Mouse (Mus musculus): ENCODE results near the gene 1700025C18Rik. TPM values are rescaled to one million over a fixed set of nuclear protein-coding genes. Genes with fewer than 3 reads are reported as not detected.
A peak's percentile ranks its signal among the peaks of the same experiment; 100 is the strongest.

Gene 1700025C18Rik
- polyA plus RNA-seq, 1 experiment: not detected

DNA sequence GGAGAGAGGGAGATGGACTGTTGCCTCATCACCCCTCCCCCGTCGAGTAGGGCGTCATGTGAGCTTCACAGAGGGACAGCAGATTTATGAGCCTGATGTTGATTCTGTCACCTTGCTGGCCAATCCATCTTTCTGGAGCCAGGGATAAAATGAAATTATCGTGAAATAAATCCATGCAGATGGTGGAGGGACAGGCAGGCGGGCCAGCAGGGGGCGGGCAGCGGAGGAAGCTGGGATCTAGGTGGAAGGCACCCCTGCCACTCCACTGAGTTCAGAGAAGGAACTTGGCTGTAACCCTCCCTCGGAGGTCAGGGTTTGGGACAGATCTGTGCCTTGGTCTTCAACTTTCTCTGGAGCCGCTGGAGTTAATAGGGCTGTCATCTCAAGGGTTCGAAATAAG lies 11.9 kb downstream of the 1700025C18Rik start:
- peak in 1 of 2 experiments; percentile 15 for DNase-seq (ENCODE audit: extremely low spot score in 1 of 2, low spot score in 1 of 2)

GRCm38 (mm10) chr2:165078045-165078444 lies 12.5 kb downstream of the 1700025C18Rik start:
- DNase-seq (ENCODE audit: extremely low spot score in 1 of 2, low spot score in 1 of 2): peak in 1 of 2 experiments; percentile 26

GRCm38 (mm10) chr2:165077055-165077454 lies 13.5 kb downstream of the 1700025C18Rik start:
- DNase-seq (ENCODE audit: extremely low spot score in 1 of 2, low spot score in 1 of 2): peak in 1 of 2 experiments; percentile 33

GRCm38 (mm10) chr2:165074937-165075336 lies 15.6 kb downstream of the 1700025C18Rik start:
- DNase-seq (ENCODE audit: extremely low spot score in 1 of 2, low spot score in 1 of 2): peak; percentile 73 to 96

DNA sequence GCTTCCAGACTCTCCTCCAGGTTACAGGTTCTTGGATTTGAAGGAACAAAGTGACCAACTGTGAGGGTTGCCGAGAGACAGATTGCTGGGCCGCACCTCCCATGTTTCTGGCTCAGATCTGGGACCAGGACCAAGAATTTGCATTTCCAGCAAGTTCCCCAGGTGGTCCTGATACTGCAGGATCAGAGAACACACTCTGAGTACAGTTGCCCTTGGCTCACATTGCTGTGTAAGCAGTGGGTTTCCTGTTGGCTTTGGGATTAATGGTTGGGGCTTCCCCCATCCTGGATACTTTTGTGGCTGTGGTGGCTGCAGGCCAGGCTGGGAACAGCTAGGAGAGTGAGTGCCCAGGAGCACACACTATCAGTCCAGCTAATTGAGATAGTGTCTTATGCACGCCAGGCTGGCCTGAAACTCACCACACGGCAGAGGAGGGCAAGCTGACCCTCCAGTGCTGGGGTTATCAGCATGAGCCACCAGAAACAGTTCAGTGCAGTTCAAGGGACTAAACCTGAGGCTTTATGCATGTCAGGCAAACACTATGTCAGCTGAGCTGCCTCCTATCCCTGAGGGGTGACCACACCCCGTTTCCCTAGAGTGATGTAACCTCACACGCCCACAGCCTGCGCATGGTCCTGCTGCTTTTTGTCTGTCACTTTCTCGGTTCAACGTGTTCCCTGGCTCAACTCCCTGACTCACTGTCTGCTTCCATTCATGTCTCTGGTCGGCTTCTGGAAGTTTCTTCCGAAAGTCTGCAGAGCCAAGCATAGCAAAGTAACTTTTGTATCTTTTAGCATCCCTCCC lies 16.3 kb downstream of the 1700025C18Rik start:
- peak; percentile 63 to 78 for DNase-seq (ENCODE audit: extremely low spot score in 1 of 2, low spot score in 1 of 2)

DNA sequence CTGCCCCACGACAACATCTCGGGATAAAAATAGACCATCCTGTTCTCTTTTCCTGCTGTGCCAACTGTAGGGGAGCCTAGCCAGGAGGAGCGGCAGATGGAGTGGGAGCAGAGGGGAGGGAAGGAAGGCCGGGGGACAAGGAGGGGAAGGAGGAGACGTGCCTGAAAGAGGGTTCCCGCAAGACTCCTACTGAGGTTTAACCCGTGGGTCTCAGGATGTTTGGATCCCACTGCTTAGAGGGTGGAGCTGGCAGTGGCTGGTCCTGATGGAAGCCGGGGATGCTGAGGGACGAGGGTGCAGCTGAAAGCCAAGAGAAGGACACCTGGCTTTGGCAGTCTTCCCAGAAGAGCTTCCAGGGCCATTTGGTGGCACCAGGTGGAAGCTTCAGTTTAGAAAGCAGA lies 17.2 kb downstream of the 1700025C18Rik start:
- peak in 1 of 2 experiments; percentile 41 for DNase-seq (ENCODE audit: extremely low spot score in 1 of 2, low spot score in 1 of 2)

DNA sequence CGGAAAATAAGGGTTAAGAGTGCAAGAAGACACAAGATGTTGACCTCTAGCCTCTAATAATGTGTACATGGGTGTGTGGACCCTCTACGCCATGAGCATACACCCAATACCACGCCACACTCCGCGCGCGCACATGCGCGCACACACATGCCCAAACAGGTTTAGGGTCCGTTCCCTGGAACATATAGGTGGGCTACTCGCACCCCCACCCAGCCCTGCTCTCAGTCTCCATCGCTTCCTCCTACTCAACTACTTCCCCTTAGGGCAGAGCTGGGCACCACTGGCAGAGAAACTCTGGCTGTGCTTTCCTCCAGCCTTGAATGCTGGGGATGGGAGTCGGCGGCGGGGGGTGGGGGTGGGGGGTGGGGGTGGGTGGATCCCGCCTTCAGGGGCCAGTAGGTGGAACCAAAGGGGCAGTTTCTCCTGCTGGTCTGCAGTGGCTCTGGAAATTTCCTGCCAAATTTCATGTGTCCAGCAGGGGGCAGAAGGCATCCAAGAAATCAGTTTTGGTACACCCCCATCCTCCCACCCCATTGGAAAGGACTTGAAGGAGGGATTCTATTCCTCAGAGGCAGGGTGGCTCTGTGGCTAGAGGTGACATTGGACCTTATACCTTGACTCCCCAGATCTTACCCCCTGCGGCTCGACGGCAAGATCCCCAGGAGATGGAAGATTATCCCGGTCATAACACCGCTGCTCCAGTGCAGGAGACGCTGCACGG lies 20.3 kb downstream of the 1700025C18Rik start:
- DNase-seq (ENCODE audit: extremely low spot score in 1 of 2, low spot score in 1 of 2): peak; percentile 52 to 87

GRCm38 (mm10) chr2:165068806-165069205 lies 21.7 kb downstream of the 1700025C18Rik start:
- peak in 1 of 2 experiments; percentile 22 for DNase-seq (ENCODE audit: extremely low spot score in 1 of 2, low spot score in 1 of 2)

GRCm38 (mm10) chr2:165064489-165064888 lies 26.1 kb downstream of the 1700025C18Rik start:
- peak; percentile 77 to 81 for DNase-seq (ENCODE audit: extremely low spot score in 1 of 2, low spot score in 1 of 2)

DNA sequence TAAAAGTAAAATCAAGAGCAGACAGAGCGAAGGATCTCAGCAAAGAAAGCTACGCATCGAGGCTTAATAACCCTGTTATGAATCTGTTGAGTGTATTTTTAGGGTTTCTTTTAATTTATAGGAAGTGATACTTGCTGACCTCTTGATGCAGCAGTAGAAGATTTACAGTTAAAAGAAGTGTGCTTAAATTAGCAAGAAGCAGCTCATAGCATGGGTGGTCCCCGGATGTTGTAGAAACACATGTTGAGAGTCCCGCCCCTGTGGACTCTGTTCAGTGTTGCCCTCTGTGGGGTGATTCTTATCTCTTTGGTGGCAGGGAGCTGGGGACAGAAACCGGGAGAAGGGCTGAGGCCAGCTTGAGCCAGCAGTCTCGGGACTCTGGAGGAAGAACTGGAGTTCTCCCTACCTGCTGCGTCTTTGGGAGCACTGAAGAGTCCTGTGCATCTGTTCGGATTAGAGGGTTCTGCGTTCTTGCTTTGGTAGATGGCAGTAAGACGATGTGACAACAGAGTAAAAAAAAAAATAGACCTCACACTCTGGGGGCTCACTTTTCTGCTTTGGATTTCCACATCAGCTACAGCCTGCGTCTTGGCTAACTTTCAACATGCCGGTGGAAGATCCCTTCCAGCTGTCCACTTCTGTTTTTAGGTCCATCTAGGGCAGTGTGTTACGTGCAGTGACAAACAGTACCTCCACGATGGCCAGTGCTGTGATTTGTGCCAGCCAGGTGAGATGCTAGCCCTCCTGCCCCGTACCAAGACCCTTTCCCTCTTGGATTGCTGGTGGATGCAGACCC lies 28.7 kb downstream of the 1700025C18Rik start:
- no peak for DNase-seq (ENCODE audit: extremely low spot score in 1 of 2, low spot score in 1 of 2)

GRCm38 (mm10) chr2:165059961-165060360 lies 30.6 kb downstream of the 1700025C18Rik start:
- DNase-seq (ENCODE audit: extremely low spot score in 1 of 2, low spot score in 1 of 2): no peak

DNA sequence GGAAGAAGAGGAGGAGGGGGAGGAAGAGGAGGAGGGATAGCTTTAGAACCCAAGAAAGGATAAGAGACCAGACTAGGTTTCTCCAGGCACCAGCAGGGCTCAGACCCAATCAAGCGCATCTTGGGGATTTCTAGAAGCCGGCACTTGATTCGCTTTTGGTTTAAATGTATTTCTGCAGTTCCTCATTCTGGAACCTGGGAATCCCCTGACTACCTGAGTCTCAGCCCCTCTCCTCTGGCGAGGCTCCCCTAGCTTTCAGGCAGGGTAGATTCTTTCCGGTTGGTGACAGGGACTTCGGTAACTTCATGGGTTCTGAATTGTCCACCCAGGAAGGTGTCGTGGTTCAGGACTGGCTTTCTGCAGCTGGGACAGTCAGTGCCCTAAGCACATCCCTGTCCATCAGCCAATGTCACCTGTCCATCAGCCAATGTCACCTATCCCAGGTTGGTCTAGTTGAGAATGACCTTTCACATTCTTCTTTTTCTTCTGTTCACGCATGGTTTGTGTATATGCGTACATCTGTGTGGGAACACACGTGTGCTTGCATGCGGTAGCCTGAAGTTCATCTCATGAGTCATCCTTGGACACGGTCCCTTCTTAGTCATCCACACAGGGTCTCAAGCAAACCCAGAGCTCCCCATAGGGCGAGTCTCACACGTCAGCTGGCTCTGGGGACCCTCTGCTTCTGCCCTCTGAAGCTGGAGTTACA lies 34.0 kb downstream of the 1700025C18Rik start:
- no peak for DNase-seq (ENCODE audit: extremely low spot score in 1 of 2, low spot score in 1 of 2)

- DNase-seq (ENCODE audit: extremely low spot score in 1 of 2, low spot score in 1 of 2): no peak
Measured at GRCm38 (mm10) chr2:165055905-165056304, 34.6 kb downstream of the 1700025C18Rik start.

GRCm38 (mm10) chr2:165054888-165055852 lies 35.4 kb downstream of the 1700025C18Rik start, which contains the start of gene Cd40:
Cd40 (plus strand) TSS chr2:165055627.
- no peak for DNase-seq (ENCODE audit: extremely low spot score in 1 of 2, low spot score in 1 of 2)

- no peak for DNase-seq (ENCODE audit: extremely low spot score in 1 of 2, low spot score in 1 of 2)
Measured at GRCm38 (mm10) chr2:165051566-165051965, 39.0 kb downstream of the 1700025C18Rik start.

DNA sequence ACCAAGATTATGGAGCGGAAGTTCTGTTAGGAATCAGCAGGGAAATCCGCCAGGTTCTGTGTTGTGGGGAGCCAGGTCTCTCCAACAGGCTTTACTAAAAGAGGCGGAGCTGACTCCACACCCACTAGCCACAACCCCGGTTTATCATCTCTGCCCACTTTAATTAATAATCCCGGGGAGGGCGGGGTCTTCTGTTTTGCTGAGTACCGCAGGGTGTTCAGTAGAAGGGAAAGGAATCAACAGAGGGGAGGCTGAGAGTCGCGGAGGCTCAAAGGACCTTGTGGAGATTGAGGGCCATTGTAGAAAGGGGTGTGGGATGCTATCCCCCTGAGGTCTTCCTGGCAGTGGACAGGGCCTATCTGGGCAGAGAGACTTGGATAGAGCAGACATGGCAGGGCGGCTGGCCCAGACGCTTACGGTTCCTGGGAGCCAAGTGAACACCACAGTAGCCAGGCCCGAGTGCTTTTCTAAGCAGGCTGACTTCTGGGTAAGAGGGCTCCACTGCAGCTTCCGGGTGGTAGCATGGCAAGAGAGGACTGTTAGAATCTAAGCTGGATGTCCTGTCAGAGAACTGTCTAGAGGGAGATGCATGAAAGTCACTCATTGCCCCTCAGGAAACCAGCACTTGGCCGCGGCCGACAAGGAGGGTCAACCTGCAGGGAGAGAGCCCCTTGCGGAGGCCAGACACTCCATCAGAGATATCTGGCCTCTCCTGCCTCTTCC lies 39.6 kb downstream of the 1700025C18Rik start:
- no peak for DNase-seq (ENCODE audit: extremely low spot score in 1 of 2, low spot score in 1 of 2)

DNA sequence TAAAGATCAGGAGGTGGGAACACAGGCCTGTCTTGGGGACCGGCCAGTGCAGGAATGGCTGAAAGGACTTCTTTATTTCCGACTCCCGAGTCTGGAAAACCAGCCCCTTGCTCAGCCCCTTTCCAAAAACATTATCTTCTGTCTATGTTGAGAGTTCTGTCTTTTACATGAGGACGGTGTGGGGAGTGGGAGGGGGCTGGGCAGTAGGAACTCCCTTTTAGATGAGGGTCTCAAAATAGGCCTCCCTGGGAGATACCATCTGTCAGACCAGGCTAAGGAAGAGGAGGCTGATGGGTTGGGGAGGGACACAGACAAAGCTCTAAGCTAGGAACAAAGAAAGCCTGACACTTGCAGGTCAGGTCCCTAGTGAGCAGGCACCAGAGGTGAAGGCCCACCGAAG lies 41.5 kb downstream of the 1700025C18Rik start:
- no peak for DNase-seq (ENCODE audit: extremely low spot score in 1 of 2, low spot score in 1 of 2)

GRCm38 (mm10) chr2:165043729-165044128 lies 46.8 kb downstream of the 1700025C18Rik start:
- DNase-seq (ENCODE audit: extremely low spot score in 1 of 2, low spot score in 1 of 2): no peak
